21 mouse cellular contexts compared by ENCODE assay signal in the genomic region with DNA sequence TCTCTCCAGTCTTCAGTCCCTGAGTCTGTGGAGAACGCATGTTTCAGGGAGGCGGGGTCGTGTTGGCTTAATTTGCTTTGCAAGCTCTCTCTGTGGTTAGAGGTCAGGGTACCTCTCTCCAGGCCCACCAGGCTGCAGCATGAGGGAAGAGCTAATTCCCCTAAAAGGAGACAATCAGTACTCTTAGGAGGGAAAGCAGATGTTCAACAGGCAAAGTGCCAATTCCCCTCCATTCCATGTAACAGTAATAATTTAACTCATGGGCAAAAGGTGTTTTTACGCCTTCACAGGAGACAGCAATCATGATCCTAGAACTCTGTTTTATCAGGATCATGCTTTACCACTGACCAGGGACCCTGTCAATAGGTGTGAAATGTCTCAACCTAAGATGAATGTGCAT.
"Had no signal": no experiment of that assay in that cellular context is flagged by ENCODE, and none has a peak within 500 bp of the region (broad histone marks: within the 10 kb centered on the region; RNA-seq: fewer than 3 reads in every experiment).

No protein-coding gene starts in this region.

- H3K27me3 ChIP-seq: limb, embryonic 15.5 days; lung, embryonic 15.5 days had no signal

- H3K9me3 ChIP-seq: limb, embryonic 15.5 days; lung, embryonic 15.5 days; megakaryocyte, embryonic 14.5 days had no signal

- H3K27ac ChIP-seq: kidney, postnatal 0 days; layer of hippocampus, adult 2 months; limb, embryonic 15.5 days; liver, embryonic 14.5 days; lung, embryonic 15.5 days had no signal

- DNase-seq: kidney, adult 2 months; kidney, postnatal 25 days; layer of hippocampus, adult 9-11 months; liver, postnatal 0 days; lung, postnatal 36 days; midbrain, embryonic 14.5 days; retina, postnatal 1 day; right cerebral cortex, postnatal 25 days; spleen, adult 18-20 months; thymus, adult 2 months; thymus, postnatal 14 days; thymus, postnatal 4 days had no signal

- H3K36me3 ChIP-seq: limb, embryonic 15.5 days; lung, embryonic 15.5 days had no signal

- H3K9ac ChIP-seq: limb, embryonic 15.5 days; liver, embryonic 14.5 days; liver, postnatal 0 days; lung, embryonic 15.5 days had no signal

- H3K4me3 ChIP-seq: layer of hippocampus, adult 2 months; limb, embryonic 15.5 days; lung, embryonic 15.5 days; megakaryocyte, embryonic 14.5 days had no signal

- ATAC-seq: intestine, embryonic 16.5 days; liver, postnatal 0 days had no signal

- H3K4me2 ChIP-seq: limb, embryonic 15.5 days; liver, embryonic 11.5 days; lung, embryonic 15.5 days; midbrain, embryonic 11.5 days had no signal

- H3K4me1 ChIP-seq: limb, embryonic 15.5 days; lung, embryonic 15.5 days had no signal
